Mouse (Mus musculus): ENCODE data around the gene Alkbh7.
A peak's percentile ranks its signal among the peaks of the same experiment; 100 is the strongest.

Gene Alkbh7

GRCm38 (mm10) chr17:56997029-56997667 lies at the start of gene Alkbh7:
Gene Alkbh7 (plus strand): TSS chr17:56997339.
- peak; percentile 99 for DNase-seq

GRCm38 (mm10) chr17:56950915-56951314 lies 46.2 kb upstream of the Alkbh7 start:
- peak; percentile 38 to 74 for DNase-seq

GRCm38 (mm10) chr17:56952639-56953038 lies 44.5 kb upstream of the Alkbh7 start:
- no peak for DNase-seq

GRCm38 (mm10) chr17:56954871-56955270 lies 42.3 kb upstream of the Alkbh7 start:
- no peak for DNase-seq

- DNase-seq, result no peak
These were observed 39.2 kb upstream of the Alkbh7 start for GRCm38 (mm10) chr17:56957763-56958429.

- DNase-seq, result no peak
These were observed 38.5 kb upstream of the Alkbh7 start for GRCm38 (mm10) chr17:56958667-56959066.

- no peak for DNase-seq
These were observed 35.3 kb upstream of the Alkbh7 start for GRCm38 (mm10) chr17:56961880-56962279.

- no peak for DNase-seq
These were observed 34.3 kb upstream of the Alkbh7 start for GRCm38 (mm10) chr17:56962642-56963405.

- DNase-seq, result no peak
These were observed 33.5 kb upstream of the Alkbh7 start for GRCm38 (mm10) chr17:56963646-56964045.

GRCm38 (mm10) chr17:56969321-56969720 lies 27.8 kb upstream of the Alkbh7 start:
- no peak for DNase-seq

GRCm38 (mm10) chr17:56970081-56970480 lies 27.1 kb upstream of the Alkbh7 start:
- no peak for DNase-seq

GRCm38 (mm10) chr17:56973956-56974707 lies 23.0 kb upstream of the Alkbh7 start:
- no peak for DNase-seq

- no peak for DNase-seq
These were observed 22.4 kb upstream of the Alkbh7 start for GRCm38 (mm10) chr17:56974708-56975240.

GRCm38 (mm10) chr17:56975391-56975790 lies 21.7 kb upstream of the Alkbh7 start:
- DNase-seq, result no peak

- no peak for DNase-seq
These were observed 20.4 kb upstream of the Alkbh7 start for GRCm38 (mm10) chr17:56976531-56977390.

- no peak for DNase-seq
These were observed 17.6 kb upstream of the Alkbh7 start for GRCm38 (mm10) chr17:56979524-56979923.

- no peak for DNase-seq
These were observed 16.1 kb upstream of the Alkbh7 start for GRCm38 (mm10) chr17:56981049-56981448.

GRCm38 (mm10) chr17:56982013-56982412 lies 15.1 kb upstream of the Alkbh7 start, which contains the start of gene Acer1:
Gene Acer1 (minus strand): TSS chr17:56982126.
- DNase-seq, result no peak

GRCm38 (mm10) chr17:56984886-56985285 lies 12.3 kb upstream of the Alkbh7 start:
- no peak for DNase-seq

GRCm38 (mm10) chr17:56985656-56986055 lies 11.5 kb upstream of the Alkbh7 start:
- no peak for DNase-seq

GRCm38 (mm10) chr17:56986105-56986805 lies 10.9 kb upstream of the Alkbh7 start:
- DNase-seq, result no peak
